Mouse (Mus musculus) G1E (cell line): ENCODE data around the gene Cpe. TPM values are rescaled to one million over a fixed set of nuclear protein-coding genes. Genes with fewer than 3 reads are reported as not detected.

Experiments
- ATAC-seq: 2 replicates; pipeline ENCODE4 v1.8.0; 2016; ENCODE audit warnings: mild to moderate bottlenecking; ENCODE audit not compliant: insufficient number of reproducible peaks, poor library complexity, low FRiP score, severe bottlenecking; ENCODE audit errors: extremely low read depth
- DNase-seq: peaks from one replicate; pipeline ENCODE4 v3.0.0; 2012; ENCODE audit warnings: low spot score
- H3K27me3 ChIP-seq: 2 replicates; pipeline ENCODE4 v1.6.1; 2012; ENCODE audit warnings: mild to moderate bottlenecking, low read length, inconsistent platforms; ENCODE audit not compliant: insufficient read depth
- H3K36me3 ChIP-seq: replicated peaks from 2 replicates; pipeline ENCODE3; 2012; ENCODE audit warnings: mild to moderate bottlenecking, inconsistent platforms
- H3K4me1 ChIP-seq: 2 replicates; pipeline ENCODE4 v1.6.1; 2012; ENCODE audit warnings: low read depth, low read length, inconsistent platforms, mixed read lengths; ENCODE audit not compliant: insufficient read depth
- H3K4me3 ChIP-seq: 2 replicates; pipeline ENCODE4 v1.5.1; 2012; ENCODE audit warnings: low read depth, mild to moderate bottlenecking, inconsistent platforms, low read length, moderate library complexity, mixed read lengths
- H3K9me3 ChIP-seq: replicated peaks from 2 replicates; pipeline ENCODE4 v1.6.1; 2012; ENCODE audit warnings: inconsistent platforms
- CTCF ChIP-seq: IDR thresholded peaks from 2 replicates; pipeline ENCODE4 v1.5.1; 2012; ENCODE audit warnings: low read depth, low read length, inconsistent platforms, mixed read lengths
- GATA1 ChIP-seq: IDR thresholded peaks from 2 replicates; pipeline ENCODE4 v1.6.1; 2012; ENCODE audit warnings: borderline replicate concordance, low read length, inconsistent platforms, mixed read lengths
- GATA2 ChIP-seq: IDR thresholded peaks from 2 replicates; pipeline ENCODE4 v1.6.1; 2012; ENCODE audit warnings: low read depth, low read length, inconsistent platforms, borderline replicate concordance
- POLR2AphosphoS5 ChIP-seq: IDR thresholded peaks from 2 replicates; pipeline ENCODE4 v1.6.1; 2012; ENCODE audit warnings: low read depth, low read length, inconsistent platforms; ENCODE audit not compliant: insufficient replicate concordance
- TAL1 ChIP-seq: conservative IDR thresholded peaks from 2 replicates; pipeline ENCODE4 v1.6.1; 2012; ENCODE audit warnings: low read depth, low read length, inconsistent platforms, mixed read lengths
- polyA plus RNA-seq: library from polyadenylated mRNA; stranded (reverse); fragments of >175 nt; gene quantifications from 2 replicates; pipeline ENCODE4 v1.2.3, GENCODE M21; 2012
- total RNA-seq, 2 experiments: library from RNA; stranded (forward) in 1 of 2; stranded (reverse) in 1 of 2; fragments of 200-1000 nt in 1 of 2; fragments of >200 nt in 1 of 2; fragmentation: Nextera tagmentation in 1 of 2; gene quantifications; 2 replicates each; pipeline ENCODE4 v1.2.3; 2014 to 2017

The Cpe gene
- total RNA-seq (2014; fragmentation: Nextera tagmentation), result not detected in 2 replicates
- 0.11 and 0.12 TPM in 2 replicates for total RNA-seq (2017)
- not detected in 2 replicates for polyA plus RNA-seq

- no peak within 1 kb of the TSS for H3K4me3 ChIP-seq
- ATAC-seq, result no peak
- no peak for DNase-seq
These were observed at the start of gene Cpe for GRCm38 (mm10) chr8:64692651-64693201. TSS of gene Cpe (minus strand) at chr8:64693054.

GRCm38 (mm10) chr8:64740547-64741211 is 47.8 kb upstream of the Cpe start:
- peaks cover 22% of the 10 kb centered on the region for H3K36me3 ChIP-seq
- no peaks in the 10 kb centered on the region for H3K9me3 ChIP-seq
- no peak overlapping the region; the same call in 1 of the 2 replicates for H3K4me3 ChIP-seq
- H3K4me1 ChIP-seq, result peaks cover 16% of the 10 kb centered on the region
- H3K27me3 ChIP-seq, result no peaks in the 10 kb centered on the region
- ATAC-seq (peak; percentile 71), DNase-seq (no peak)
- TF ChIP-seq POLR2AphosphoS5, result no peak
- no peak for TF ChIP-seq TAL1
- no peak for TF ChIP-seq CTCF
- no peak for TF ChIP-seq GATA2
- no peak for TF ChIP-seq GATA1

More at GRCm38 (mm10) chr8:64692651-64693201, at the start of gene Cpe:
- TF ChIP-seq POLR2AphosphoS5, result no peak
- TF ChIP-seq CTCF, result no peak
- TF ChIP-seq GATA2, result no peak
- TF ChIP-seq TAL1, result no peak
- TF ChIP-seq GATA1, result no peak
- Histone ChIP-seq H3K9me3 (no peaks in the 10 kb centered on the region), H3K4me1 (no peaks in the 10 kb centered on the region), H3K36me3 (no peaks in the 10 kb centered on the region), H3K27me3 (peaks cover 14% of the 10 kb centered on the region)

GRCm38 (mm10) chr8:64738916-64739315 is 46.1 kb upstream of the Cpe start:
- Histone ChIP-seq H3K36me3 (peaks cover 14% of the 10 kb centered on the region), H3K27me3 (no peaks in the 10 kb centered on the region), H3K9me3 (no peaks in the 10 kb centered on the region), H3K4me3 (no peak overlapping the region), H3K4me1 (peaks cover 25% of the 10 kb centered on the region)
- ATAC-seq, result no peak
- no peak for TF ChIP-seq GATA2
- no peak for TF ChIP-seq POLR2AphosphoS5
- no peak for TF ChIP-seq GATA1
- no peak for TF ChIP-seq TAL1
- no peak for TF ChIP-seq CTCF
- DNase-seq, result no peak

GRCm38 (mm10) chr8:64736767-64737323 is 44.0 kb upstream of the Cpe start:
- H3K4me1 ChIP-seq, result peaks cover 33% of the 10 kb centered on the region
- peaks cover 4% of the 10 kb centered on the region for H3K36me3 ChIP-seq
- no peak for ATAC-seq

GRCm38 (mm10) chr8:64735161-64735560 is 42.3 kb upstream of the Cpe start:
- ATAC-seq, result no peak
- Histone ChIP-seq H3K4me1 (peaks cover 31% of the 10 kb centered on the region), H3K27me3 (no peaks in the 10 kb centered on the region), H3K9me3 (no peaks in the 10 kb centered on the region), H3K36me3 (peaks cover 13% of the 10 kb centered on the region), H3K4me3 (no peak overlapping the region)
- no peak for TF ChIP-seq GATA2
- TF ChIP-seq GATA1, result no peak
- TF ChIP-seq POLR2AphosphoS5, result no peak
- no peak for TF ChIP-seq TAL1
- TF ChIP-seq CTCF, result no peak
- no peak for DNase-seq

More at GRCm38 (mm10) chr8:64736767-64737323, 44.0 kb upstream of the Cpe start:
- Histone ChIP-seq H3K4me3 (no peak overlapping the region), H3K27me3 (no peaks in the 10 kb centered on the region), H3K9me3 (no peaks in the 10 kb centered on the region)
- TF ChIP-seq GATA2, result no peak
- no peak for TF ChIP-seq CTCF
- TF ChIP-seq POLR2AphosphoS5, result no peak
- no peak for TF ChIP-seq TAL1
- no peak for TF ChIP-seq GATA1
- DNase-seq, result no peak

- ATAC-seq, result peak; percentile 97
- H3K27me3 ChIP-seq, result no peaks in the 10 kb centered on the region
- peak; percentile 95 for DNase-seq
- peak within 1 kb of the TSS; percentile 93 for H3K4me3 ChIP-seq
- no peaks in the 10 kb centered on the region for H3K9me3 ChIP-seq
- H3K4me1 ChIP-seq, result peaks cover 44% of the 10 kb centered on the region
- no peak for TF ChIP-seq GATA1
- no peak for TF ChIP-seq TAL1
- no peak for TF ChIP-seq POLR2AphosphoS5
- TF ChIP-seq CTCF, result no peak
- TF ChIP-seq GATA2, result no peak
- H3K36me3 ChIP-seq, result peaks cover 29% of the 10 kb centered on the region
These were observed 40.6 kb upstream of the Cpe start, which contains the start of gene Msmo1 for GRCm38 (mm10) chr8:64733271-64733943. TSS of gene Msmo1 (minus strand) at chr8:64733792.
